Mouse (Mus musculus): ENCODE results near the gene Mterf1a. TPM values are rescaled to one million over a fixed set of nuclear protein-coding genes. Genes with fewer than 3 reads are reported as not detected.
"Not testable (repeated sequence)": the region's sequence is repeated elsewhere in the genome, so short reads cannot be mapped to it uniquely, and the experiment has no call there.

Gene Mterf1a
- polyA plus RNA-seq, 1 experiment: 4.3 TPM

GRCm38 (mm10) chr5:3889201-3889600 lies 4.5 kb downstream of the Mterf1a start:
- H3K4me1 ChIP-seq (ENCODE audit: control insufficient read depth, insufficient read depth, low read length): no peaks in the 10 kb centered on the region
- no peak overlapping the region for H3K4me3 ChIP-seq (replicated peaks; ENCODE audit: insufficient read depth, low read depth, low read length)
- no peaks in the 10 kb centered on the region for H3K27me3 ChIP-seq (ENCODE audit: control insufficient read depth, insufficient read depth, low read length)
- TF ChIP-seq CTCF (IDR thresholded peaks at IDR 0.05; ENCODE audit: borderline replicate concordance, insufficient read depth, low read depth, low read length) (no peak), POLR2A (IDR thresholded peaks at IDR 0.05; ENCODE audit: borderline replicate concordance, insufficient read depth, low read length) (no peak)
- H3K27ac ChIP-seq (ENCODE audit: insufficient read depth, low read length): no peak overlapping the region
- DNase-seq: no peak

GRCm38 (mm10) chr5:3886862-3887261 lies 6.9 kb downstream of the Mterf1a start:
- not testable (repeated sequence) for H3K27ac ChIP-seq (ENCODE audit: insufficient read depth, low read length); H3K4me1 ChIP-seq (ENCODE audit: control insufficient read depth, insufficient read depth, low read length); DNase-seq; H3K4me3 ChIP-seq (replicated peaks; ENCODE audit: insufficient read depth, low read depth, low read length); H3K27me3 ChIP-seq (ENCODE audit: control insufficient read depth, insufficient read depth, low read length)
- 91% methylated on average over 7 of the region's 7 CpGs for WGBS

- Histone ChIP-seq H3K4me1 (ENCODE audit: control insufficient read depth, insufficient read depth, low read length) (no peaks in the 10 kb centered on the region), H3K4me3 (replicated peaks; ENCODE audit: insufficient read depth, low read depth, low read length) (no peak overlapping the region), H3K27me3 (ENCODE audit: control insufficient read depth, insufficient read depth, low read length) (no peaks in the 10 kb centered on the region), H3K27ac (ENCODE audit: insufficient read depth, low read length) (no peak overlapping the region)
- no peak for DNase-seq
- WGBS: 70% methylated on average over 3 of the region's 3 CpGs
- TF ChIP-seq POLR2A (IDR thresholded peaks at IDR 0.05; ENCODE audit: borderline replicate concordance, insufficient read depth, low read length) (no peak), CTCF (IDR thresholded peaks at IDR 0.05; ENCODE audit: borderline replicate concordance, insufficient read depth, low read depth, low read length) (no peak)
Observed at GRCm38 (mm10) chr5:3873485-3873884, 20.2 kb downstream of the Mterf1a start.

DNA sequence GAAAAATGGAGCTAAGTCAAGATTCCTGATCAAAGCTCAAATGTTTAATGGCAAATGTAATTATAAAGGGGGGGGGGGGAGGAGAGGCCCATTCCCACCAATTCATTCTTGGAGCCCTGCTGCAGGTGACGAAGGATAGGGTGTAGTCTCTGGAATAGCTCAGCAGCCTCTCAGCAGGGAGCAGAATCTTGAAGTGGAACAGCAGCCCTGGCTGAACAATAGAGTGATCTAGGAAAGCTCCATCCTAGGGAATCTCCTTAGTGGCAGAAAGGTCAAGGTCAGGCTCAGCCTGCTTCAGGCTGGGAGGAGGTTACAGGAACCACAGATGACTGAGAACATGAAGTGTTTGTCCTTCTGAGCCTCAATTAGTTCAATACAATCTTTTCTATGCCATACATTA lies 21.4 kb downstream of the Mterf1a start:
- WGBS: 58% methylated on average over 1 of the region's 1 CpGs
- no peak for DNase-seq
- H3K27ac ChIP-seq (ENCODE audit: insufficient read depth, low read length): no peak overlapping the region
- no peak overlapping the region for H3K4me3 ChIP-seq (replicated peaks; ENCODE audit: insufficient read depth, low read depth, low read length)
- H3K27me3 ChIP-seq (ENCODE audit: control insufficient read depth, insufficient read depth, low read length): no peaks in the 10 kb centered on the region
- no peaks in the 10 kb centered on the region for H3K4me1 ChIP-seq (ENCODE audit: control insufficient read depth, insufficient read depth, low read length)
- TF ChIP-seq POLR2A (IDR thresholded peaks at IDR 0.05; ENCODE audit: borderline replicate concordance, insufficient read depth, low read length) (no peak), CTCF (IDR thresholded peaks at IDR 0.05; ENCODE audit: borderline replicate concordance, insufficient read depth, low read depth, low read length) (no peak)

GRCm38 (mm10) chr5:3870161-3870560 lies 23.6 kb downstream of the Mterf1a start:
- DNase-seq: no peak
- Histone ChIP-seq H3K4me3 (replicated peaks; ENCODE audit: insufficient read depth, low read depth, low read length) (no peak overlapping the region), H3K4me1 (ENCODE audit: control insufficient read depth, insufficient read depth, low read length) (no peaks in the 10 kb centered on the region), H3K27ac (ENCODE audit: insufficient read depth, low read length) (no peak overlapping the region), H3K27me3 (ENCODE audit: control insufficient read depth, insufficient read depth, low read length) (no peaks in the 10 kb centered on the region)
- TF ChIP-seq POLR2A (IDR thresholded peaks at IDR 0.05; ENCODE audit: borderline replicate concordance, insufficient read depth, low read length) (no peak), CTCF (IDR thresholded peaks at IDR 0.05; ENCODE audit: borderline replicate concordance, insufficient read depth, low read depth, low read length) (no peak)
- WGBS: 87% methylated on average over 4 of the region's 4 CpGs

DNA sequence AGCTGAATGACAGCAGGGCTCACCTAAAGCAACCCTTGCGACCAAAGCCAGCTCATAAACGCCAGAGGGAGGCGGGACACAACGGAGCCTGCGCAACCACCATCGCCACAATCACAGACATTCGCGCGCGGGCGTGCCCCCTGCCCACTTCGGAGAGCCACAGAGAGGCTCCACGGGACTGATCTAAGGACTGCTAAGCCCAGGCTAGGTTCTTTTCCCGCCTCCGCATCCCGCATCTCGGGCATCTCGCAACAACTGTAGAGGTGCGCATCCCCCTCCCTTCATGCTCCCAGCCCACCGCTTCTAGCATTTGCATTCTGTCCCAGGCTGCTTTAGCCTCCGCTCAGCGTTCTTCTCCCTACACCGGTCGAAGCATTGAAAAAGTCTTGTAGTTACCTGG lies 48.7 kb downstream of the Mterf1a start, which contains the start of gene Lrrd1:
Gene Lrrd1 (plus strand): TSS at position 148 of the 400 bp plus-strand sequence.
- no peak for DNase-seq
- WGBS: 9% methylated on average over 24 of the region's 24 CpGs

More for the DNA sequence above, 48.7 kb downstream of the Mterf1a start, which contains the start of gene Lrrd1:
- no peaks in the 10 kb centered on the region for H3K4me1 ChIP-seq (ENCODE audit: control insufficient read depth, insufficient read depth, low read length)
- H3K4me3 ChIP-seq (replicated peaks; ENCODE audit: insufficient read depth, low read depth, low read length): no peak within 1 kb of the TSS
- H3K27me3 ChIP-seq (ENCODE audit: control insufficient read depth, insufficient read depth, low read length): no peaks in the 10 kb centered on the region
- TF ChIP-seq POLR2A (IDR thresholded peaks at IDR 0.05; ENCODE audit: borderline replicate concordance, insufficient read depth, low read length): no peak
- TF ChIP-seq CTCF (IDR thresholded peaks at IDR 0.05; ENCODE audit: borderline replicate concordance, insufficient read depth, low read depth, low read length): no peak
- H3K27ac ChIP-seq (ENCODE audit: insufficient read depth, low read length): no peak within 1 kb of the TSS

Other genes with a start within 250 kb of the Mterf1a start
- gene Tmbim7, start 242.8 kb downstream of the Mterf1a start, polyA plus RNA-seq (2012; rRNA removed): not detected in 2 replicates
- gene Gatad1, start 236.7 kb downstream of the Mterf1a start, polyA plus RNA-seq (2012; rRNA removed): 93.0 and 102 TPM in 2 replicates
- gene Ankib1, start 91.0 kb downstream of the Mterf1a start, polyA plus RNA-seq (2012; rRNA removed): 19.2 and 19.8 TPM in 2 replicates
- 40.5 and 41.6 TPM in 2 replicates for gene Krit1, start 90.7 kb downstream of the Mterf1a start, polyA plus RNA-seq (2012; rRNA removed)
- 0.10 and 0.14 TPM in 2 replicates for gene Lrrd1, start 48.8 kb downstream of the Mterf1a start, polyA plus RNA-seq (2012; rRNA removed)
- gene Akap9, start 34.1 kb upstream of the Mterf1a start, polyA plus RNA-seq (2012; rRNA removed): 28.9 and 31.7 TPM in 2 replicates
- gene Cyp51, start 210.8 kb upstream of the Mterf1a start, polyA plus RNA-seq (2012; rRNA removed): 54.0 and 57.1 TPM in 2 replicates

Measured in cerebellum, adult 2 months (tissue).